Mouse (Mus musculus) hindbrain, embryonic 16.5 days (tissue): Measurements from ENCODE around the gene Dusp7. TPM values are rescaled to one million over a fixed set of nuclear protein-coding genes. Genes with fewer than 3 reads are reported as not detected.
A peak's percentile ranks its signal among the peaks of the same experiment; 100 is the strongest.

Experiments
- ATAC-seq: fragments of 200-750 bp; cut with Nextera tagmentation; 2 replicates; pipeline ENCODE4 v1.8.0; 2017; ENCODE audit warnings: moderate TSS enrichment, moderate library complexity
- H3K27ac ChIP-seq: fragments of 300-500 bp; sonication (generic); 2 replicates; pipeline ENCODE4 v1.5.1; 2014; ENCODE audit warnings: low read depth, mild to moderate bottlenecking, control low read depth, low read length, moderate library complexity
- H3K27me3 ChIP-seq: fragments of 300-500 bp; sonication (generic); replicated peaks from 2 replicates; pipeline ENCODE4 v1.6.1; 2014; ENCODE audit warnings: low read length; ENCODE audit not compliant: control insufficient read depth, insufficient read depth
- H3K36me3 ChIP-seq: fragments of 300-500 bp; sonication (generic); 2 replicates; pipeline ENCODE4 v1.6.1; 2014; ENCODE audit warnings: mild to moderate bottlenecking, low read length, moderate library complexity, mixed read lengths; ENCODE audit not compliant: control insufficient read depth, insufficient read depth
- H3K4me1 ChIP-seq: fragments of 300-500 bp; sonication (generic); 2 replicates; pipeline ENCODE4 v1.6.1; 2014; ENCODE audit warnings: low read depth, low read length; ENCODE audit not compliant: control insufficient read depth, insufficient read depth
- H3K4me2 ChIP-seq: fragments of 300-500 bp; sonication (generic); 2 replicates; pipeline ENCODE4 v1.6.1; 2014; ENCODE audit warnings: mild to moderate bottlenecking, low read length, control low read depth, moderate library complexity
- H3K4me3 ChIP-seq: fragments of 300-500 bp; sonication (generic); 2 replicates; pipeline ENCODE4 v1.5.1; 2014; ENCODE audit warnings: mild to moderate bottlenecking, low read length, control low read depth, moderate library complexity
- H3K9ac ChIP-seq: fragments of 300-500 bp; sonication (generic); 2 replicates; pipeline ENCODE4 v1.6.1; 2014; ENCODE audit warnings: low read depth, mild to moderate bottlenecking, control low read depth, low read length, moderate library complexity
- H3K9me3 ChIP-seq: fragments of 300-500 bp; sonication (generic); 2 replicates; pipeline ENCODE4 v1.6.1; 2014; ENCODE audit warnings: mild to moderate bottlenecking, low read length, moderate library complexity; ENCODE audit not compliant: control insufficient read depth
- WGBS: fragments of 180-500 bp; shearing (Covaris S2); extraction: QIAGEN DNeasy Blood & Tissue Kit; methylation state at CpG from one replicate; pipeline ENCODE4 v1.1.7; 2014; 5-methylcytosine and 5-hydroxymethylcytosine counted together
- polyA plus RNA-seq: library from polyadenylated mRNA; unstranded; fragments of >200 nt; fragmentation: Nextera tagmentation; extraction: Ambion mirVana; gene quantifications from 2 replicates; pipeline ENCODE4 v1.2.1, GENCODE M21; 2015

The Dusp7 gene
- polyA plus RNA-seq = 12.5 and 13.1 TPM in 2 replicates

DNA sequence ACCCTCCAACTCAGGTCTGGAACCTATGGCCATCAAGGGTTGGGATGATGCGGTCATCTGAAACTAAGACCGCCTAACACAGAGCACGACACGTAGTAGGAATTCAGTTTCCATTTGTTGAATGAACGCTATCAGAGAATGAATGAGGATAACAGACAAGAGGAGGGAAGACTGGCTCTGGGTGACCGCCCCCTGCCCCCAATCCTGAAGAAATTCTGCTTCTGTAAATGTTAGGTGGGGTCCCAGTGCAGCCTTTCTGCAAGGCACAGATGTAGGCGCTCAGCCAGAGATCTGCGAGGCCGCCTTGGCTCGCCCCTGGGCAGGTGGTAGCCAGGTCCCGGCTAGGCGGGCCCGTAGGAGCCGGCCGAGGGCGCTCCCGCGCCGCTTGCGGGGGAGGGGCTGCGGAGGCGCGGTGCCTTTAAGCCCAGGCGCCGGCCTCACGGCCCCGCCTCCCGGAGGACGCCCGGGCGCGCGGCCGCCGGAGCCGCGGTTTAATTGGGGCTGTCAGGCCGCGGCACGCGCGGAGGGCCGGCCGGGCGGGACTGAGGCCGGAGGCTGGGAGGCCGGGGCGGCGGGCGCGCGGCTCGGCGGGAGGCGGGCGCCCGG, at the start of gene Dusp7:
Gene Dusp7, plus strand, starts transcription at position 521 of the 606 bp plus-strand sequence.
- H3K9me3 ChIP-seq = no peaks in the 10 kb centered on the region
- H3K4me1 ChIP-seq = peaks cover 30% of the 10 kb centered on the region
- ATAC-seq = peak; percentile 70
- peaks cover 7% of the 10 kb centered on the region; the same call in 1 of the 2 replicates for H3K36me3 ChIP-seq
- under 1% methylated on average over 43 of the region's 57 CpGs for WGBS
- H3K4me3 ChIP-seq = peak within 1 kb of the TSS; percentile 81
- peak within 1 kb of the TSS; percentile 97 for H3K27ac ChIP-seq
- peak within 1 kb of the TSS; percentile 89 for H3K9ac ChIP-seq
- no peaks in the 10 kb centered on the region for H3K27me3 ChIP-seq
- H3K4me2 ChIP-seq = peak within 1 kb of the TSS; percentile 93

DNA sequence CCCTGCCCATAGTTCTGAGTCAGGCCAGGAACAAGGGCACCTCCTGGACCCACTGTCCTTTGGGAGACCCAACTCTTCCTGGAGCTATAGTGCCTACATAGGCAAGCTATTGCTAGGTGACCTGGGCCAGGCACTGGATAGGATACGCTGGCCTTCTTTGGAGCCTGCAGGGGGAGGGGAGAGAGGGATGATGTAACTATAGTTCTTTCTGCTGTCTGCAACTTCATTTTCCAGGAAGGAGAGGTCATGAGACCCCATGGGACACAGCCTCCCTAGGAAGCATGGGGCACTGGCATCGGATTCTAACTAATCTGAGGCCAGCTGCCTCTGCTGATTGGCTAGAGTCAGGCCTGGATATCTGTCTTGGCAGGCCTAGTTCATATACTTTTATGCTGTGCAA, 49.3 kb upstream of the Dusp7 start:
- Histone ChIP-seq H3K27me3 (no peaks in the 10 kb centered on the region), H3K9ac (no peak overlapping the region), H3K9me3 (no peaks in the 10 kb centered on the region), H3K27ac (no peak overlapping the region; the same call in 1 of the 2 replicates), H3K4me1 (peaks cover 2% of the 10 kb centered on the region; the same call in 1 of the 2 replicates), H3K4me2 (no peak overlapping the region), H3K4me3 (no peak overlapping the region), H3K36me3 (no peaks in the 10 kb centered on the region)
- whole genome bisulfite sequencing = 62% methylated on average over 2 of the region's 2 CpGs
- no peak for ATAC-seq

DNA sequence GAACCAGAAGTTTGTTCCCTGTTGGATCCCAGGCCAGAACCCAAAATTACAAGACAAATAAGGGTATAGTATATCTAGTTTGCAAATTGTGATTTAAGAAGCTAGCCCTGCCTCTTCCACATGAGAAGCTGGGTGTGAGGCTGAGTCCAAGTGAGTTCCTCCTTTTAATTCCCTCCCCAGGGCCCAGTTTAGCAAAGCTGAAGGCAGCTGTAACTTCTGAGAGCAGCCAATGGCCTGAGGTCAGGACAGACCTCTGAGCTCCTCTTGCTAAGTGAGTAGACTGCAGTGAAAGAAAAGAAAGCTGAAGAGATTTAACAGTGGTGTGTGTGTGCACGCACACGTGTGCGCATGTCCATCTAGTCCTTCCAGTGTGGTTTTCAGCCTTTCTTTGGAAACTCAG, 45.9 kb upstream of the Dusp7 start:
- Histone ChIP-seq H3K9me3 (no peaks in the 10 kb centered on the region), H3K27ac (no peak overlapping the region), H3K27me3 (no peaks in the 10 kb centered on the region), H3K36me3 (no peaks in the 10 kb centered on the region), H3K4me3 (no peak overlapping the region), H3K4me2 (no peak overlapping the region), H3K4me1 (peaks cover 2% of the 10 kb centered on the region), H3K9ac (no peak overlapping the region)
- 84% methylated on average over 3 of the region's 3 CpGs for WGBS
- no peak for ATAC-seq

DNA sequence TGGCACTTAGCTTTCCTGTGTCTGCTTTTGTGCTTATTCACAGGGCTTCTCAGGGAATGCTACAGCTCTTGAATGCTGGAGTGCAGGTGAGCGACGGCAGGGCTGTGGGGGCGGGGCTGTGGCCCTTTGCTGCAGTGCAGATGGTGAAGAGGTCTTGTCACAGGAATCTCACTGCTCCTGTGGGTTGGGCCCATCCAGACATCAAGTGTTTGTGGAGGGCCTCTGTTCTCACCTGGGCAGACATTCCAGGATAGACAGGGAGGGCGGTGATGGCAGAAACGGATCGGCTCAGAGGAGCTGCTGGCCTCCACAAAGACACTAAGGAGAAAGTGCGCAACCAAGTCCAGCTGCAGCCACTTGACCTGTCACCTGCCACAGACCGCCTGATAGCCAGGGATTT, 42.2 kb upstream of the Dusp7 start:
- Histone ChIP-seq H3K9me3 (no peaks in the 10 kb centered on the region), H3K27ac (no peak overlapping the region)

GRCm38 (mm10) chr9:106327125-106327809, 41.2 kb upstream of the Dusp7 start:
- H3K36me3 ChIP-seq = no peaks in the 10 kb centered on the region
- peak; percentile 50 for ATAC-seq
- no peaks in the 10 kb centered on the region for H3K9me3 ChIP-seq
- 64% methylated on average over 8 of the region's 8 CpGs for WGBS
- H3K4me1 ChIP-seq = no peaks in the 10 kb centered on the region; the same call in 1 of the 2 replicates
- H3K27ac ChIP-seq = no peak overlapping the region
- H3K9ac ChIP-seq = no peak overlapping the region
- H3K4me3 ChIP-seq = no peak overlapping the region
- H3K27me3 ChIP-seq = no peaks in the 10 kb centered on the region
- no peak overlapping the region for H3K4me2 ChIP-seq

More for the DNA sequence above, 42.2 kb upstream of the Dusp7 start:
- Histone ChIP-seq H3K4me2 (no peak overlapping the region), H3K9ac (no peak overlapping the region), H3K27me3 (no peaks in the 10 kb centered on the region), H3K4me1 (no peaks in the 10 kb centered on the region; the same call in 1 of the 2 replicates), H3K4me3 (no peak overlapping the region), H3K36me3 (no peaks in the 10 kb centered on the region)
- ATAC-seq = no peak
- WGBS = 85% methylated on average over 8 of the region's 8 CpGs

GRCm38 (mm10) chr9:106328068-106328610, 40.3 kb upstream of the Dusp7 start:
- Histone ChIP-seq H3K4me2 (no peak overlapping the region), H3K9me3 (no peaks in the 10 kb centered on the region)
- 87% methylated on average over 7 of the region's 7 CpGs for WGBS

GRCm38 (mm10) chr9:106328772-106329511, 39.5 kb upstream of the Dusp7 start:
- H3K27me3 ChIP-seq = no peaks in the 10 kb centered on the region
- H3K9ac ChIP-seq = no peak overlapping the region
- 83% methylated on average over 5 of the region's 5 CpGs for WGBS
- no peaks in the 10 kb centered on the region for H3K36me3 ChIP-seq
- no peak for ATAC-seq
- no peak overlapping the region for H3K27ac ChIP-seq
- H3K9me3 ChIP-seq = no peaks in the 10 kb centered on the region
- H3K4me2 ChIP-seq = no peak overlapping the region
- no peak overlapping the region for H3K4me3 ChIP-seq
- H3K4me1 ChIP-seq = no peaks in the 10 kb centered on the region; the same call in 1 of the 2 replicates

More at GRCm38 (mm10) chr9:106328068-106328610, 40.3 kb upstream of the Dusp7 start:
- Histone ChIP-seq H3K9ac (no peak overlapping the region), H3K27ac (no peak overlapping the region), H3K4me3 (no peak overlapping the region), H3K27me3 (no peaks in the 10 kb centered on the region), H3K4me1 (no peaks in the 10 kb centered on the region; the same call in 1 of the 2 replicates), H3K36me3 (no peaks in the 10 kb centered on the region)
- no peak for ATAC-seq

DNA sequence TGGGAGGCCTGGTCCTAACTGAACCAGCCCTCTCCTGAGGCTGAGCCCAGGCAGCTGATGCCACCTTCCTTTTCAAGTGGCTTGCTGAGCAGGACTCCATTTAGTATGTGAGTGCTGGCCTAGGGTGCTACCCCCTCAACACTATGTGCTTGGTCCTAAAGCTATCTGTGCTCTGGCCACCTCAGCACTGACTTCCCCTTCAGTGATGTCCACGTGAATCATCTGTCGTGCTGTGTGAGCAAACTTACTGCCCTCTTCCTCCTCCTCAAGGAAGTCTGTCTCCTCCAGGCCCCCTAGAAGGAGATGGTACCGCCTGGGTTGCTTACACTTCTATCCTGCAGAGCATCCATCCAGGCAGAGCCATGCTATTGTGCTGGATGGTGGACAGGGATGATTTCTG, 35.7 kb upstream of the Dusp7 start:
- Histone ChIP-seq H3K9ac (no peak overlapping the region), H3K36me3 (no peaks in the 10 kb centered on the region), H3K27ac (no peak overlapping the region), H3K4me3 (no peak overlapping the region), H3K4me2 (no peak overlapping the region), H3K4me1 (no peaks in the 10 kb centered on the region), H3K27me3 (no peaks in the 10 kb centered on the region), H3K9me3 (no peaks in the 10 kb centered on the region)
- 85% methylated on average over 3 of the region's 3 CpGs for WGBS
- ATAC-seq = no peak

- 88% methylated on average over 9 of the region's 9 CpGs for WGBS
- no peaks in the 10 kb centered on the region for H3K27me3 ChIP-seq
- H3K27ac ChIP-seq = no peak overlapping the region
- ATAC-seq = no peak
- H3K9me3 ChIP-seq = no peaks in the 10 kb centered on the region
- no peak overlapping the region for H3K4me3 ChIP-seq
- no peaks in the 10 kb centered on the region for H3K36me3 ChIP-seq
- H3K9ac ChIP-seq = no peak overlapping the region
- no peak overlapping the region for H3K4me2 ChIP-seq
- H3K4me1 ChIP-seq = peaks cover 11% of the 10 kb centered on the region
Measured at GRCm38 (mm10) chr9:106337620-106338019, 30.8 kb upstream of the Dusp7 start.
